Mouse (Mus musculus): Measurements from ENCODE around the gene Ang4. TPM values are rescaled to one million over a fixed set of nuclear protein-coding genes. Genes with fewer than 3 reads are reported as not detected.
"Not testable (repeated sequence)": the region's sequence is repeated elsewhere in the genome, so short reads cannot be mapped to it uniquely, and the experiment has no call there.

Gene Ang4
- total RNA-seq (2021) = not detected
- long read RNA-seq, experiment 1 = 0 reads
- long read RNA-seq, experiment 2 = 0 reads

DNA sequence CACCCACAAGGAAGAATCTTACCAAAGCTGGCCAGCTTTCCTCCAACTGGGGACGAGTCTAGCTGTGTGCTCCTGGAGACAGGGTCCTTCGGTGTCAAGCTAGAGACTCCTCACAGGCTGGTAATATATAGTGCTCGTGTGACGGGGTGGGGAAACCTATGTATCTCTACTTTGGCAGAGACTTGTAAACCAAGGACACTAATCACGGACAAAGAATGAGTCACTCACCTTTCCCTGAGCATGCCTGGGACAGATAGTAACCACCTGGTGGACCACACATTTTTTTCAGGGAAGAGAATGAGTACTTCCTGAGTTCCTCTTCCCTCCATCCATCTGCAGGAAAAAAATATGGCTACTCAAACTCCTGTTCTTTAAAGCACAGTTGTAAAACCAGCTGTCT is at the start of gene Ang4:
Gene Ang4, minus strand, starts transcription at position 101 of the 400 bp plus-strand sequence.
- no peak for DNase-seq
- intact Hi-C loops (cut with DNase I) = loop anchor here (5.0 kb wide), 2 partner anchors 54 to 89 kb away; no protein-coding TSS in a partner anchor

DNA sequence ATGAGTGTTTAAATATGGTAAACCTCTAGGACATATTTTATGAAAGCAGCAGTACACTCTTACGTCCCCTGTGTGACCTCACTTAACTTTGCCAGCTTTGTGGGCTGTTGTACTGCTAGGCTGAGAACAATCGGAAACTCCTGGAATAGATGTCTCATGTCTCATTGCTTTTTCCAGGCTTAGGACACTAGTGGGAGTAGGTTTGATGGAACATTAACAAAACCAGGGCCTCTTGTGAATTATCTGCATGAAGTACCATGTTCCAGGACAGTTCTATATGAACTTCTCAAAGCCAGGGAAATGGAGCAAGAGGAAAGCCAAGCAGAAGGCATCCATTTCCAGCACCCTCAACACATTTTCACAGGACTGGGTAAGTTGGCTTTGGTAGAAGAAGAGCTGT is 26.4 kb upstream of the Ang4 start, which contains the start of gene AY358078:
Gene AY358078, plus strand, starts transcription at position 301 of the 400 bp plus-strand sequence.
- intact Hi-C loops (cut with DNase I) = no loop called here
- DNase-seq = no peak

DNA sequence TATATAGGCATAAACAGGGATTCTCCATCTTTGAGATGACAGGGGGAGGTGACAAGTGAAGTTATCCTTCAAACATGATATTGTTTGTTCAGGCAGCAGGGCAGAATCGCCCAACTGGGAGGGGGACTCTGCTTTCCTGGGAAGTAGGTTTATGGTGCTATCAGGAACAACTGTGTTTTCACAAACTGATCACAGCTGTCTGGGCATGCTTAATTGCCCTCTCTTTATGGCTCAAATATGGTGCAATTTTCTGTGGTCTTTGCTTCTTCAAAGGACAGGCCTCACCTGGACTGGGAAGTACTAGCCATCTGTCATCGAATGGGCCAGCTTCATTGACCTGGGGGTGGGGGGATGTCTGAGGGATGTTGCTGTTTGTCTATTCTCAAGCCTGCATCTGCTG is 20.7 kb upstream of the Ang4 start:
- DNase-seq = no peak
- intact Hi-C loops (cut with DNase I) = no loop called here

DNA sequence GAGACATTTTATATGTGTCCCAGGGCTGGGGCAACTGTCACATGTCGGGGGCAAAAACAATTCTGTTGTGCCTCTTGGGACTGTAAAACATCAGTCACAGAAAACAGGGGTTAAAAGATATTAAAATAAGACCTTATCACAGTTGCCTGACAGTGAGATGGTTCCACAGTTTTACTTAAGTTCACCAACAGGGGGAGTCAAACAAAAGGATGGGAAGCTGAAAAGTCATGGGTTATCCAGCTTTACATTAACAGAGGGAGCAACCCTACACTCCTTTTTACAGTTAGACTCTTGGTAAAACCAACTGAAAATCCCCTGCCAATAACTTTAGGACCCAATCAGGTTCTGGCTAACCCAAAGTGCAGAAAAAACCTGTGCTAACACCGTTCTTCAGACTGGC is 15.8 kb upstream of the Ang4 start:
- intact Hi-C loops (cut with DNase I) = no loop called here
- no peak for DNase-seq

- intact Hi-C loops (cut with DNase I) = no loop called here
- DNase-seq = no peak
Observed at GRCm38 (mm10) chr14:51787061-51787460, 13.7 kb upstream of the Ang4 start.

DNA sequence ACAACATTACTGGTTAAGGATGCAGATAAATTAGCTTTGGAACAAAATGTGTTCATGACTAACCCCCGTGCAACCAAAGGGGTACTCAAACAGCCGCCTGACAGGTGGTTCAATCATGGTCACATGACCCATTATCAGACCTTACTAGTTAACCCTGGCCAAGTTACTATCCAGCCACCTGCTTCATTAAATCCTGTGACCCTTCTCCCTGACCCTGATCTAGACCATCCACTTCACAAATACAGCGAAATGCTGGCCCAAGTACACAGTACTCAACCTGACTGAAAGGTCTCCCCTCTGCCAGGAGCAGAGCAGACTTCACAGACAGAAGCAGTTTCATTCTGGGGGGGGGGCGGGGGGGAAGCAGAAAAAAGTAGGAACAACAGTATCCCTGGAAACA is 12.9 kb upstream of the Ang4 start:
- intact Hi-C loops (cut with DNase I) = no loop called here
- no peak for DNase-seq

GRCm38 (mm10) chr14:51778865-51779481 is 5.6 kb upstream of the Ang4 start:
- intact Hi-C loops (cut with DNase I) = no loop called here
- DNase-seq = no peak

DNA sequence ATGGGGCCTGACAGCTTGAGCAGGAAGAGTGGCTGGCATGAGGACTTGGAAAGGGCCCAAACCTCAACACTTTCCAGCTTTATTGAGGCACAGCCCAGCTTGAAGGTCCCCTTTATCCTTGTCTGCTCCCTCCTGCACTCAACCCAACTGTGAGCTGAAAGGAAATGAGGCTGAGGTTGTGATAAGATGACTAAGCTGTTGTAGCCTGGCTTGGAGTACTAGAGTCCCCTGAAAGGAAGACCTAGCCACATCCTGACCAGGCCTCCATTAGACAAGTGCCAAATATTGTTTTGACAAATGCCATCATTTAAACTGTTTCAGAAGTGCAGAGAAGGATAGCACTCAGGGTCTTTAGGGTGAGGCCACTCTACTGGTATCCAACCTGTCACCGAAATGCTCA is 4.4 kb upstream of the Ang4 start:
- intact Hi-C loops (cut with DNase I) = no loop called here
- no peak for DNase-seq

DNA sequence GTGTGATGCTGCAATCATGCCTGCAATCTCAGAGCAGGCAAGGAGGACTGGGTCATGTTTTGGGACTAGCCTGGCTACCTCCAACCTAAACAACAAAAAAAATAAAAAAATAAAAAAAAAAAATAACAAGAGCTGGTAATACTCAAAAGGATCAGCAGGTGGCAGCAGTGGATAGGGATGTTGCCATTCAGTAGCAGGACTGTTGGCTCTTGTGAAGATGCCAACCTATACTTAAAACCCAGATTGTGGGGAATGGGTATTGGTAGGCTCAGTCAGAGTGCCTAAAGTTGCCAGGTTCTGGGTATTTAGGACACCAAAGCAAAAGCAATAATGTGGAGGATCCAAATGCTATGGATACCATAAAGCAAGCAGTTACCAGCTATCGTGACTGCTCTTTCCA is 2.0 kb downstream of the Ang4 start:
- intact Hi-C loops (cut with DNase I) = loop anchor here (5.0 kb wide), 2 partner anchors 56 to 91 kb away; no protein-coding TSS in a partner anchor
- not testable (repeated sequence) for DNase-seq

- DNase-seq = no peak
- intact Hi-C loops (cut with DNase I) = no loop called here
Observed at GRCm38 (mm10) chr14:51755944-51756343, 17.4 kb downstream of the Ang4 start.

DNA sequence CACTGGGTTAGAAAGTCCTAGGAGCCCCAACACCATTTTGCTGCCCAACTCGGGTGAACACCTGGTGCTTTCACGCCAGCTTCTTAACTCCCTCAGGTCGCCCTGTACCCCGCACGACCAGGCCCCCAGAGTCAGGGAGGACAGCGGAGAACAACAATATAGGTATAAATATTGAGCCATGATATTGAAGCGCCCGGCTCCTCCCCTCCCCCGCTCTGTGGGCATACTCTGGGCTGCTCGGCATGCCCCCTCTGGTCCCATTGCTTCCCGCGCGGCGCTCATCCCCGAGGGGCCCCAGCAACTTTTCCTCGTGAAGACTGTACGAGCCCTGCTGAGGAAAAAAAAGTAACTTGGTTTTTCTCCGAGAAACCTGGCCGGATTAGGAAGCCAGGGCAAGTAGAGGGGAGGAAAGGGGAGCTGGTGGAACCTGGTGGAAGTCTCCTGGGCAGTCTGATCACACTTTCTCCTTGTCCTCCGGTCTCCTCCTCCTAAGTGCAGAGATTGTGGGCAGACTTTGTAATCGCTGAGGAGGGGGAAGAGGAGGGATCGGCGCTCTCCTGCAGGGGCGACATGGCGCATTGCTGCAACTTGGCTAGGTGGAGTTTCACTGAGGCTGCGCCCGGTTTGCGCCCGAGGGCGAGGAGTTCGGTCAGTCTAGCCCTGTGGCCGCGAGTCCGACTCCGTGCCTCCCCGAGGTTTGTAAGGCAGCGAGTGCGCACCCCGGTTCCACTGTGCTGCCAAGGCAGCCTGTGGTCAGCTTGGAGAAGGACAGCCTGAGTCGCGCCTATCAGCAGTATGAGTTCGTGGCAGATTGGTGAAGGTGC is 32.8 kb downstream of the Ang4 start:
- no peak for DNase-seq
- intact Hi-C loops (cut with DNase I) = no loop called here

DNA sequence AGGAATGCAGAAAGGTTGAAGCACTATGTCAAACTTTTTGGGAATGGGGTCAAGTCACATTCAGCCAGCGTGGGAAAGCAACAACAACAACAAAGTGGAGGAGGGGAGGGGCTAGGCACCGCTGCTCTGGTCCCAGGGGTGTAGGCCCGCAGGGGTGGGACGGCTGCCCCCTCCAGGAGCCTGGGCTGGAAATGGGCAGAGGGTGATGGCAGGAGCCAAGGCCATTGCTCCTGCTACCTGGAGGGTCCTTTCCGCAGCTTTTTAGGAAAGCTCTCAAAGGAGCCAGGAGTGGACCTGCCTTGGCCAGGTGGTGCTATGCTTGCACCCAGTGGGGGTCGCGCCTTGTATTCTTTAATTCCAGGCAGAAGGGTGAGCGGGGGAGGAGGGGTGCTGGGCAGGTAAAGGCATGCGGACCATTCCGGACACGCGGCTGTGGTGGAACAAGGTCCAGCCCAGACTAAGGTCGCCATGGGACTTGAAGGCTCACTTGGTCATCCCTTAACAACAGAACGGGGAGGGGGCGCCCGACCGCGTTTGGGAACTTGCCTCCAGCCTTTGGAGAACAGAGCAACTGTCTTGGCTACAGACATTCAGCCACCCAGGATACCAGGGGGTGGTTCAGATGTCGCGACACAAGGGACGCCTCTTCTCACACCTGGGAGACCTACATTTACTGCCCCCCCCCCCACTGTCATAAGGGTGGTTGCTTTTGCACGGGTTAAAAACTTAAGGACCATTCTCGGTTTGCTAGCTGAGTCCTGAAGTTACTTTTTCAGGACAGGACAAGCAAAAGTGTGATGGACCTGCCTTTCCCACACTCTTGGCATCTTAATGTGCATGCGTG is 34.0 kb downstream of the Ang4 start:
- DNase-seq = no peak
- intact Hi-C loops (cut with DNase I) = no loop called here

DNA sequence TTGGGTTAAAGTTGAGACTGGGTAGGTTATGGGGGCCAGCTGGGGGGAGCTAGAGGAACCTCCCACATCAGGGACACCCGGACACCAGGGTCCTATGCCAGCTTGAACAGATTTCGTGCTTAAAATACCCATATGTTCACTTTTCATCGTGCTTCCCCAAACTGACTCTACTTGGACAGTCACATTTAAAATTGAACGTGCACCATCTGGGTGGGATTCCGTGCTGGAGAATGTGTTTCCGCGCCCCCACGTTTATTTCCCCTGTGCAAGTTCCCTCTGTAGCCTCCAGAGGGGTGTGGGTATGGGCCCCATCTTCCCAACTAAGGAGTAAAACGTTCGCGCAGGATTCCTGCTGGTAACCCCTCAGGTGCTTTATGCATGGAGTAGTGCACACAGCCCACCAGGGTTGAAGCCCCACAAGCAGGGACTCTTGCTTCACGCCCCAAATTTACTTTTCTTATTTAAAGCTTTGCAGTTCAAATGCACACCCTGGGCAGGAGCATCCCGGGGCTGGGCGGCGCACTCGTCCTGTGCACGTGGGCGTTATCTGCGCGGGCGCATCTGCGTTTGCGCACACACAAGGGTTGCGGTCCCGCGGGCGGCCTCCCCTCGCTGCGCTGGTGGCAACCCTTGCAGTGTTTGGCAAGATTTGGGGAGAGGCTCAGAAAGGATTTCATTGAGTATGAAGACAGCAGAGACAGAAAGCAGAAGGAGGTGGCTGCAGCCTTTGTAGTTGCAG is 34.8 kb downstream of the Ang4 start:
- intact Hi-C loops (cut with DNase I) = no loop called here

GRCm38 (mm10) chr14:51737967-51738366 is 35.4 kb downstream of the Ang4 start:
- intact Hi-C loops (cut with DNase I) = no loop called here
- DNase-seq = no peak

More for the DNA sequence above, 34.8 kb downstream of the Ang4 start:
- no peak for DNase-seq

GRCm38 (mm10) chr14:51717083-51717482 is 56.3 kb downstream of the Ang4 start, which contains the start of gene Gm5800:
Gene Gm5800 (minus strand): TSS chr14:51717183.
- no peak for DNase-seq
- intact Hi-C loops (cut with DNase I) = no loop called here

Other genes starting within 250 kb of the Ang4 start
- gene Gm5622, start 220.8 kb downstream of the Ang4 start, total RNA-seq (2021) = not detected
- not detected for gene Gm17175, start 199.5 kb downstream of the Ang4 start, total RNA-seq (2021)
- not detected for gene Gm17174, start 181.5 kb downstream of the Ang4 start, total RNA-seq (2021)
- gene Gm17078, start 162.3 kb downstream of the Ang4 start, total RNA-seq (2021) = not detected
- not detected for gene Gm4181, start 137.9 kb downstream of the Ang4 start, total RNA-seq (2021)
- not detected for gene Gm17079, start 78.1 kb downstream of the Ang4 start, total RNA-seq (2021)
- not detected for gene Gm5800, start 56.4 kb downstream of the Ang4 start, total RNA-seq (2021)
- gene AY358078, start 26.5 kb upstream of the Ang4 start, total RNA-seq (2021) = not detected
- gene Ear6, start 80.1 kb upstream of the Ang4 start, total RNA-seq (2021) = not detected
- 10 to 100 TPM; 18.6 to 30.2 TPM for gene Mettl17, start 111.3 kb upstream of the Ang4 start, total RNA-seq (2021)
- under 1 TPM; 0.29 to 0.44 TPM for gene Slc39a2, start 119.3 kb upstream of the Ang4 start, total RNA-seq (2021)
- 1,000 to 10,000 TPM in 1 of 2 experiments, 100 to 1,000 TPM in 1; 982 to 1,030 TPM for gene Ndrg2, start 140.6 kb upstream of the Ang4 start, total RNA-seq (2021)
- gene Tppp2, start 144.8 kb upstream of the Ang4 start, total RNA-seq (2021) = not detected
- not detected for gene Rnase13, start 149.2 kb upstream of the Ang4 start, total RNA-seq (2021)
- gene Arhgef40, start 211.1 kb upstream of the Ang4 start, total RNA-seq (2021) = 10 to 100 TPM; 39.7 to 47.1 TPM
- 1 to 10 TPM; 1.5 to 1.9 TPM for gene Tmem253, start 242.1 kb upstream of the Ang4 start, total RNA-seq (2021)
- 10 to 100 TPM; 32.0 to 33.6 TPM for gene Zfp219, start 247.1 kb upstream of the Ang4 start, total RNA-seq (2021)

Measured in heart, postnatal 14 days (tissue).